Mouse (Mus musculus) retina, embryonic 14.5 days (tissue): ENCODE results near the gene 5730596B20Rik.

Experiments
- DNase-seq: peaks from one replicate; pipeline ENCODE4 v3.0.0-alpha.2; 2015; ENCODE audit warnings: low spot score

5730596B20Rik gene

GRCm38 (mm10) chr6:52200073-52200750, 22.9 kb downstream of the 5730596B20Rik start:
- no peak for DNase-seq

GRCm38 (mm10) chr6:52200751-52201250, 23.5 kb downstream of the 5730596B20Rik start:
- DNase-seq, result no peak

- no peak for DNase-seq
These were observed 24.0 kb downstream of the 5730596B20Rik start for GRCm38 (mm10) chr6:52201269-52201668.

GRCm38 (mm10) chr6:52202362-52203120, 25.2 kb downstream of the 5730596B20Rik start:
- DNase-seq, result no peak

- no peak for DNase-seq
These were observed 25.7 kb downstream of the 5730596B20Rik start for GRCm38 (mm10) chr6:52203121-52203370.

GRCm38 (mm10) chr6:52203371-52204049, 26.2 kb downstream of the 5730596B20Rik start:
- no peak for DNase-seq

GRCm38 (mm10) chr6:52204050-52204752, 26.9 kb downstream of the 5730596B20Rik start, which contains the start of gene Hoxa5:
Gene Hoxa5 (minus strand): TSS chr6:52204587.
- peak; percentile 73 for DNase-seq

GRCm38 (mm10) chr6:52205221-52205620, 27.9 kb downstream of the 5730596B20Rik start:
- DNase-seq, result no peak

GRCm38 (mm10) chr6:52205638-52206621, 28.6 kb downstream of the 5730596B20Rik start:
- DNase-seq, result no peak

- DNase-seq, result no peak
These were observed 29.8 kb downstream of the 5730596B20Rik start for GRCm38 (mm10) chr6:52206882-52207683.

GRCm38 (mm10) chr6:52207684-52207976, 30.3 kb downstream of the 5730596B20Rik start:
- no peak for DNase-seq

GRCm38 (mm10) chr6:52208072-52208867, 31.0 kb downstream of the 5730596B20Rik start, which contains the start of gene Hoxa6:
Gene Hoxa6 (minus strand): TSS chr6:52208722.
- DNase-seq, result no peak

GRCm38 (mm10) chr6:52208868-52209684, 31.8 kb downstream of the 5730596B20Rik start:
- no peak for DNase-seq

GRCm38 (mm10) chr6:52209685-52210046, 32.4 kb downstream of the 5730596B20Rik start:
- DNase-seq, result no peak

GRCm38 (mm10) chr6:52211170-52211935, 34.1 kb downstream of the 5730596B20Rik start:
- DNase-seq, result peak; percentile 90

- no peak for DNase-seq
These were observed 34.7 kb downstream of the 5730596B20Rik start for GRCm38 (mm10) chr6:52211961-52212360.

GRCm38 (mm10) chr6:52212556-52213118, 35.3 kb downstream of the 5730596B20Rik start:
- no peak for DNase-seq
